Mouse (Mus musculus) kidney, embryonic 15.5 days (tissue): ENCODE results near the gene Ipo13. TPM values are rescaled to one million over a fixed set of nuclear protein-coding genes. Genes with fewer than 3 reads are reported as not detected.
A peak's percentile ranks its signal among the peaks of the same experiment; 100 is the strongest.

Experiments
- ATAC-seq: fragments of 200-750 bp; cut with Nextera tagmentation; replicated peaks from 2 replicates; pipeline ENCODE4 v1.8.0; 2017; ENCODE audit warnings: moderate TSS enrichment; ENCODE audit not compliant: low FRiP score
- H3K27ac ChIP-seq: fragments of 300-500 bp; sonication (generic); 2 replicates; pipeline ENCODE4 v1.5.1; 2015; ENCODE audit warnings: mild to moderate bottlenecking, inconsistent platforms
- H3K27me3 ChIP-seq: fragments of 300-500 bp; sonication (generic); 2 replicates; pipeline ENCODE4 v1.6.1; 2015; ENCODE audit warnings: inconsistent platforms
- H3K36me3 ChIP-seq: fragments of 300-500 bp; sonication (generic); 2 replicates; pipeline ENCODE4 v1.6.1; 2015; ENCODE audit warnings: inconsistent platforms
- H3K4me1 ChIP-seq: fragments of 300-500 bp; sonication (generic); 2 replicates; pipeline ENCODE4 v1.6.1; 2015; ENCODE audit warnings: inconsistent platforms
- H3K4me2 ChIP-seq: fragments of 300-500 bp; sonication (generic); 2 replicates; pipeline ENCODE4 v1.6.1; 2015; ENCODE audit warnings: moderate library complexity, mild to moderate bottlenecking, inconsistent platforms
- H3K4me3 ChIP-seq: fragments of 300-500 bp; sonication (generic); replicated peaks from 2 replicates; pipeline ENCODE4 v1.5.1; 2015; ENCODE audit warnings: mild to moderate bottlenecking, inconsistent platforms
- H3K9ac ChIP-seq: fragments of 300-500 bp; sonication (generic); 2 replicates; pipeline ENCODE4 v1.6.1; 2015; ENCODE audit warnings: mild to moderate bottlenecking, inconsistent platforms
- H3K9me3 ChIP-seq: fragments of 300-500 bp; sonication (generic); replicated peaks from 2 replicates; pipeline ENCODE4 v1.6.1; 2016; ENCODE audit warnings: inconsistent platforms
- WGBS: fragments of 180-500 bp; shearing (Covaris S2); methylation state at CpG from one replicate; pipeline ENCODE4 v1.1.7; 2015; ENCODE audit warnings: mixed read lengths; 5-methylcytosine and 5-hydroxymethylcytosine counted together
- polyA plus RNA-seq: library from polyadenylated mRNA; unstranded; fragments of >200 nt; fragmentation: Nextera tagmentation; extraction: Ambion mirVana; gene quantifications from 2 replicates; pipeline ENCODE4 v1.2.1, GENCODE M21; 2015

Gene Ipo13
- polyA plus RNA-seq, 1 experiment from 2014 or later, result 47.3 TPM

DNA sequence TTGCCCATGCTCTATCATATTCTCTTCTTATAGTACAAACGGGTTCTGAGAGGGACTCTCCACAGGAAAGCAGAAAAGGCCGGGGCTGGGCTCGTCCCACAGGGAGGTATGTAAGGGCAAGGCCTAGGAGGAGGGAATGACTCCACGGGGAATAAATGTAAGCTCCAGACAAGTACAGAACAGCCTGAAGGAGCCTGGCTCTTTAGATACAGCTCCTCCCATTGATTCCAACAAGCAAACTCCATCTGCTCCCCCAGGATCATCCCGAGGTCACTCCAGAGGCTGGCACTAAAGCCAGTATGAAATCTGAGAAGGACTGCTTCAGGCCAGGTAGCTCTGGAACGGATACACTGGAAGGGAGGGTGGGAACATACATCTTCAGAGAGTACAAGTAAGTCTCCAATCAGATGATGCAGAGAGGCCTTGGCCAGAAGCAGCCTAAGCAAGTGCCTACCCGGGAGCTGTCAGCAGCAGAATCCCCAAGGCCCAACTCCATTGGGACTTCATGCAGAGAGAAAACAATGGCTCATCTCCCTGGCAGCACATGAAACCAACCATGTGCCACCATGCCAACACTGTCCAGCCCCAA lies 2.0 kb downstream of the Ipo13 start:
- no peak overlapping the region for H3K9ac ChIP-seq
- no peak overlapping the region; the same call in 1 of the 2 replicates for H3K4me3 ChIP-seq

DNA sequence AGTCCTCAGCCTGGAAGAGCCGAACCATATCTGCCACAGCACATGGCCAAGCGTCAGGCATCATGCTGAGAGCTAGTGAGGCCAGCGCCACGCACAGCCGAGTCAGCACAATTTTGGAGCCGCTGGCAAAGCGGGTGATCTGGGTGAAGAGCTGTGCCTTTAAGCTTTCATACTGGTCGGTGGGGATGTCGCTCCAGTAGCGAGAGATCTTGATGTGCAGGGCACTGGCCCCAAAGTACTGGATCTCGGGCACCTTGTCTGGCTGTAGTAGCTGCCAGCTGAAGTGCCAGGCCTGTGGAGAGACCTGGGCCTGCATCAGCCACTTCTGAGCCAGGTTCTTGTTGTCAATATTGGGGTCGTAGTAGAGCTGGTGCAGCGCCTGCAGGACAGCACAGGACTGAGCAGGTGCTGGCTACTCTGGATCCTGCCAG lies 2.7 kb downstream of the Ipo13 start:
- WGBS, result 94% methylated on average over 13 of the region's 13 CpGs
- peak overlapping the region; percentile 95; the same call in 1 of the 2 replicates for H3K4me2 ChIP-seq
- no peak overlapping the region; the same call in 1 of the 2 replicates for H3K4me3 ChIP-seq
- peaks cover 36% of the 10 kb centered on the region for H3K4me1 ChIP-seq
- H3K27ac ChIP-seq, result no peak overlapping the region
- no peak for ATAC-seq
- H3K27me3 ChIP-seq, result no peaks in the 10 kb centered on the region
- no peak overlapping the region for H3K9ac ChIP-seq
- H3K36me3 ChIP-seq, result peaks cover 43% of the 10 kb centered on the region
- no peaks in the 10 kb centered on the region for H3K9me3 ChIP-seq

More for the DNA sequence above, 2.0 kb downstream of the Ipo13 start:
- H3K27me3 ChIP-seq, result no peaks in the 10 kb centered on the region
- no peaks in the 10 kb centered on the region for H3K9me3 ChIP-seq
- H3K4me2 ChIP-seq, result peak overlapping the region; percentile 95
- no peak for ATAC-seq
- H3K36me3 ChIP-seq, result peaks cover 39% of the 10 kb centered on the region
- 48% methylated on average over 7 of the region's 7 CpGs for WGBS
- H3K4me1 ChIP-seq, result peaks cover 36% of the 10 kb centered on the region
- H3K27ac ChIP-seq, result no peak overlapping the region

DNA sequence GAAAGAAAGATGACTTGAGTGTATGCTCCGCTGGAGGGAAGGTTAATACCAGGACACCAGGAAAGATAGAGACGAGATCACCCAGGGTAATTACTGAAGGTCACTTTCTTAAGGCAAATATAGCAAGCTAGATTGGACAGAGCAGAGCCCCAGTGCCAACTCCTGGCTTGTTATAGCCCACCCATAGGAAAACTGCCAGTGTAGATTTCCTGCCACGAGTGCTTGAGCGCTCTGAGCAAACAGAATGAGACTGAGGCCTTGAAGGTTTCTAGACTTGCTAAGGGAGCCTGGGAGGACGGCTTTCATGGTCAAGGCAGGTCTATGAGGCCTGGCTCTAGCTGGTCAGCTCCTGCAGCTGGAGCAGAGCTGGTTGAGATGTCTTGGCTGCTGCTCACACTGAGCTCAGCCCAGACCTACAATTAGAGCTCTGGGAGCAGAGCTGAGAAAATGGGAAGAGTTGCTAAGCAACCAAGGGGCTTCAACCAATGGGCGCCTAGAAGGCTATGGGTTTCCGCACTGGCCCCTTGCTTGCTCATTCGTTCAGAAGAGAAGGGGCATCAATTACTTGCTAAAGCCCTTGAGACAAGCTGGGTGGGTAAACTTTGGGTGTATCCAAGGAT lies 5.9 kb downstream of the Ipo13 start:
- ATAC-seq, result no peak
- no peaks in the 10 kb centered on the region for H3K27me3 ChIP-seq
- no peak overlapping the region for H3K9ac ChIP-seq
- H3K27ac ChIP-seq, result no peak overlapping the region
- no peak overlapping the region for H3K4me2 ChIP-seq
- WGBS, result 76% methylated on average over 8 of the region's 8 CpGs
- H3K9me3 ChIP-seq, result no peaks in the 10 kb centered on the region
- H3K36me3 ChIP-seq, result peaks cover 70% of the 10 kb centered on the region
- peaks cover 22% of the 10 kb centered on the region for H3K4me1 ChIP-seq
- H3K4me3 ChIP-seq, result no peak overlapping the region

DNA sequence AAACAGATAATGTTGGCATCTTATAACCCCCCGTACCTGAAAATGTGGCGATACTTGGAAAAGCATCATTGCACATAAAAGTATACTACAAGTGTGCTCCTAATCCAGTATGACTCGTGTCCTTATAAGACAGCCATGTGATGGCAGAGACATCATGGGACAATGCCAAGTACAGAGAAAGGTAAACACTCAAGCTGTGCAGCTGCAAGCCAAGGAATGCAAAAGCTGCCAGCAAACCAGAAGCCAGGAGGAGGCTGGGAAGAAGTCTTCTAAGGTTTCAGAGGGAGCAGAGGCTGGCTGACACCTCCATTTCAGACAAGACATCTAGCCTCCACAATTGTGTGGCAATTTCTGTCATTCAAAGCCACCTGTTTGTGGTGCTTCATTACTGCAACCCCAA lies 8.6 kb downstream of the Ipo13 start:
- Histone ChIP-seq H3K9ac (no peak overlapping the region), H3K27me3 (no peaks in the 10 kb centered on the region), H3K4me3 (no peak overlapping the region), H3K36me3 (peaks cover 85% of the 10 kb centered on the region), H3K4me1 (peaks cover 8% of the 10 kb centered on the region; the same call in 1 of the 2 replicates), H3K4me2 (no peak overlapping the region), H3K27ac (no peak overlapping the region), H3K9me3 (no peaks in the 10 kb centered on the region)
- WGBS, result 86% methylated on average over 3 of the region's 3 CpGs
- ATAC-seq, result no peak

DNA sequence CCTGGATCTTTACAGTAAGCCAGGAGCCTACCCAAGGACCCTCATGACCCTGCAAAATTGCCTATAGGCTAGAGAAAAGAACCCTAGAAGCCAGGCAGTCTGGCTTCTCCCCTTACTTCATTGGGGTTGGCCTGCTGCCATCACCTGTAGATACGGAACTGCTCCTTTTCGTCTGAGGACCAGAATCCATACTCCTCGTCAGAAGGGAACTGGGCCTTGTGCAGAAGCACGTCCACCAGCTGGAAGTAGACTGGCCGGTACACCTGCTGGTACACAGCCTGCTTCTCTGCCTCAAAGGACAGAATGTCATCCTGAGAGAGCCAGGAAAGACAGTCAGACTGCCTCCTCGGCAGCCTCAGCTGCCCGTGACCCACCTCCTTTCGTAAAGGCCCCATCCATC lies 10.0 kb downstream of the Ipo13 start:
- 91% methylated on average over 8 of the region's 8 CpGs for WGBS
- no peak for ATAC-seq
- no peak overlapping the region for H3K4me2 ChIP-seq
- peaks cover 5% of the 10 kb centered on the region; the same call in 1 of the 2 replicates for H3K4me1 ChIP-seq
- peaks cover 85% of the 10 kb centered on the region for H3K36me3 ChIP-seq
- H3K27ac ChIP-seq, result no peak overlapping the region
- H3K27me3 ChIP-seq, result no peaks in the 10 kb centered on the region
- H3K4me3 ChIP-seq, result no peak overlapping the region
- no peak overlapping the region for H3K9ac ChIP-seq
- H3K9me3 ChIP-seq, result no peaks in the 10 kb centered on the region

DNA sequence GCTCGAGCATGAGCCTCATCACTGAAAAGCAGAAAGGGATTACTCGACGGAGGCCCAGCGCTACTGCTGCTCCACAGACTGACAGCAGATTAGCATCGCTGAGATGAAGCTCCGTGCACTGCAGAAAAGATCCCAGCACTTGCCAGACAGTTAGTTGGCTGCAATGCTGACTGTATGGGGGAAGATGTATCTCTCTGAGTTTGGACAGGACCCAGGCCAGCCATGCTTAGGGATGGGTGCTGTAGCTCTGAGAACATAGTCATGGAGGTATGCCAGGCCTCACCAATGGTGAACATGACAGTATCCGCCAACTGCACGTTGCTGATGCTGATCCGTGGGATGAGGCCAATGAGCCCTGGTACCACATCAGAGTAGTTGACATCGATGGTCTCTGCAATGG lies 10.7 kb downstream of the Ipo13 start:
- WGBS, result 92% methylated on average over 10 of the region's 10 CpGs
- Histone ChIP-seq H3K27ac (no peak overlapping the region), H3K4me2 (no peak overlapping the region), H3K4me3 (no peak overlapping the region), H3K36me3 (peaks cover 88% of the 10 kb centered on the region), H3K9ac (no peak overlapping the region), H3K4me1 (peaks cover 2% of the 10 kb centered on the region; the same call in 1 of the 2 replicates), H3K9me3 (no peaks in the 10 kb centered on the region), H3K27me3 (no peaks in the 10 kb centered on the region)
- no peak for ATAC-seq

DNA sequence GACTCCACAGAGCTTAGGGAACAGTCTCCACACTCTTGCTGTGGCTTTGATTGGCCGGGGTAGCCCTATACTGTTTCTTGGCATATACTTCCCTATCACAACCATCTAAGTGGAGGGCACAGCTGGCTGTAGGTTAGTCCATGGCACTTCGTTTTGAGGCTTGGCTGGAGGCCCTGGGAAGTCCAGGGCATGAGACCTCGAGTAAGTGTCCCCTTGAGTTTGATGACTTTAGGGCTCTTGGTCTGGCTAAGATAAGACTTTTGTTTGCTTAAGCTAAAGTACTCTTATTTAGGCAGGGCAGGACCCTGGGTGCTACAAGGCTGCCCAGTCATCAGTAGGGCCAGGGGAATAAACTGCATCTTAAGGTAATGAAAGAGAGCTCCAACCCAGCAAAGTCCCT lies 16.7 kb downstream of the Ipo13 start:
- H3K27me3 ChIP-seq, result no peaks in the 10 kb centered on the region
- peaks cover 93% of the 10 kb centered on the region for H3K36me3 ChIP-seq
- no peak overlapping the region for H3K4me3 ChIP-seq
- no peaks in the 10 kb centered on the region for H3K4me1 ChIP-seq
- WGBS, result 81% methylated on average over 3 of the region's 3 CpGs
- no peak overlapping the region for H3K9ac ChIP-seq
- no peak for ATAC-seq
- H3K9me3 ChIP-seq, result no peaks in the 10 kb centered on the region
- H3K27ac ChIP-seq, result no peak overlapping the region
- no peak overlapping the region for H3K4me2 ChIP-seq

DNA sequence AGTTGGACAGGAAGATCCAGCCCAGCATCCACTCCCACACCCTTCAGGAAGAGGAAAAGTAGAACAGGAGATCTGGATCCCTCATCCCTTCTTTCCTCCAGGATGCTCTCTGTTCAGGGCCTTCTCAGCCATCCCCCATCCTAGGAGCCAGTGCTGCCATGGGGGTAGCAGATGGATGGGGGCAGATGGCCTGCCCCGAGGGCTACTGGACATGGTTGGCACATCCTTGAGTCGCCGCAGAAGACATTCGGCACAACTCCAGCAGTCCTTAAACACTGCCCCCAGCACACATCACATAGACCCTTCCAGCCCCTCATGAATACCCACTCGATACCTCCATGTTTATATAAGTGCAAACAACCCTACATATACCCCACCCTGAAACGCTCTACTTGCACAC lies 18.8 kb downstream of the Ipo13 start:
- WGBS, result 97% methylated on average over 6 of the region's 6 CpGs
- Histone ChIP-seq H3K4me2 (no peak overlapping the region), H3K9ac (no peak overlapping the region), H3K36me3 (peaks cover 72% of the 10 kb centered on the region), H3K4me3 (no peak overlapping the region), H3K9me3 (no peaks in the 10 kb centered on the region), H3K4me1 (peaks cover 9% of the 10 kb centered on the region), H3K27ac (no peak overlapping the region), H3K27me3 (no peaks in the 10 kb centered on the region)
- no peak for ATAC-seq

DNA sequence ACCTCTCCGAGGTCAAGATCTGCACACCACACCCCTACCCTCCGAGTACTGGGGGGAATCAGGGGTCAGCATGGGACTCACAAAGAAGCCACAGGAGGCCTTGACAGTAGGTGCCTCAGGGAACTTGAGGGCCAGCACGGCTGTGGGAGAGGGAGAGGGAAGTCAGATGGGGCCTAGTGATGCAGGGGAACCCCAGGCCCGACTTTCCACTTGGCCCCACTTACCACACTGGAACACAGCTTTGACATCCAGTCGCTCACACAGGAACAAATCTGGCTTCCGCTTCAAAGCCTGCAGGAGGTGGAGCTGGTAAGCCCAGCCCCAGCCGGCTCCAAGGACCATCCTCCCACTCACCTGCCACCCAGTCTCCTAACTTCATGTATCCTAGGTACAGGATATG lies 19.5 kb downstream of the Ipo13 start:
- no peak for ATAC-seq
- H3K27ac ChIP-seq, result no peak overlapping the region
- H3K4me1 ChIP-seq, result peaks cover 14% of the 10 kb centered on the region
- no peak overlapping the region for H3K4me3 ChIP-seq
- H3K36me3 ChIP-seq, result peaks cover 67% of the 10 kb centered on the region
- WGBS, result 80% methylated on average over 7 of the region's 7 CpGs
- no peak overlapping the region for H3K4me2 ChIP-seq
- no peak overlapping the region for H3K9ac ChIP-seq
- no peaks in the 10 kb centered on the region for H3K27me3 ChIP-seq
- no peaks in the 10 kb centered on the region for H3K9me3 ChIP-seq

DNA sequence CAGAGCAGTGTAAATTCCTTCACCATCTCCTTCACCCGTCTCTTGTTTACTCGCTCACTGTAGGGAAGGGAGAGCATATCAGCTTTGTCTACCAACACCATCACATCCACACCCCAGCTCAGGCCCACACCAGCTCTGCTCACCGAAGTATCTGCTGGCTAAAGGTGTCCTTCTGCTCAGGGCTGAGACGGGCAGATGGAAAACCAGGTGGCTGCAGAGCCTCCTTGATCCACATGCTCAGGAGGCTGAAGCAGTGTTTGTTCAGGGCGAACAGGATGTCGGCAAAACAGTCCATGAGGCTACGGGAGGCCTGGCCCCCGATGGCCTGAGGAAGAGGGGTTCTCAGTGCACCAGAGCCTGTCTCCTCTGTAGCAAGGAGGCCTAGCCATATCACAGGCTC lies 20.2 kb downstream of the Ipo13 start:
- WGBS, result 88% methylated on average over 8 of the region's 8 CpGs
- H3K36me3 ChIP-seq, result peaks cover 67% of the 10 kb centered on the region
- H3K4me2 ChIP-seq, result no peak overlapping the region
- H3K27ac ChIP-seq, result no peak overlapping the region
- H3K9ac ChIP-seq, result no peak overlapping the region
- no peak overlapping the region for H3K4me3 ChIP-seq
- no peaks in the 10 kb centered on the region for H3K27me3 ChIP-seq
- peaks cover 14% of the 10 kb centered on the region for H3K4me1 ChIP-seq
- no peak for ATAC-seq
- no peaks in the 10 kb centered on the region for H3K9me3 ChIP-seq

DNA sequence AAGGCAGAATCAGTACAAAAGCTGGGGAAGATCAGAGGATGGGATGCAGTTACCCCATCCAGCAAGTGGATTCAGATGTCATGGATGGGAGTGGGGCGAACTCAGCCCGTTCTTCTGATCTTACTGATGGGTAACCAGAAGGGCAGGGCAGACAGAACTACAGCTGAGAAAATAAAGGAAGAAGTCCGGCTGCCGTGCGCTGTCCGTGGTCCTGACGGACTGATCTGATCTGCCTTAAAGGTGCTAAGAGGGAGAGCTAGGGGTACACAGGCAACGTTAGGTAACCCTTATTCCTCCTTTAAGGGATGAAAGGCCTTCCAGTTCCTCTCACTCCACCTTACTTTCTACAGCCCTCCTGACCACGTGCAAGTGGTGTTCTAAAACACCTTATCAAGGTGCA lies 21.4 kb downstream of the Ipo13 start:
- no peak overlapping the region for H3K9ac ChIP-seq
- H3K4me3 ChIP-seq, result no peak overlapping the region
- no peaks in the 10 kb centered on the region for H3K9me3 ChIP-seq
- no peaks in the 10 kb centered on the region for H3K27me3 ChIP-seq
- ATAC-seq, result no peak
- H3K27ac ChIP-seq, result no peak overlapping the region
- WGBS, result 13% methylated on average over 9 of the region's 9 CpGs
- H3K4me1 ChIP-seq, result peaks cover 14% of the 10 kb centered on the region
- H3K36me3 ChIP-seq, result peaks cover 63% of the 10 kb centered on the region
- H3K4me2 ChIP-seq, result no peak overlapping the region

DNA sequence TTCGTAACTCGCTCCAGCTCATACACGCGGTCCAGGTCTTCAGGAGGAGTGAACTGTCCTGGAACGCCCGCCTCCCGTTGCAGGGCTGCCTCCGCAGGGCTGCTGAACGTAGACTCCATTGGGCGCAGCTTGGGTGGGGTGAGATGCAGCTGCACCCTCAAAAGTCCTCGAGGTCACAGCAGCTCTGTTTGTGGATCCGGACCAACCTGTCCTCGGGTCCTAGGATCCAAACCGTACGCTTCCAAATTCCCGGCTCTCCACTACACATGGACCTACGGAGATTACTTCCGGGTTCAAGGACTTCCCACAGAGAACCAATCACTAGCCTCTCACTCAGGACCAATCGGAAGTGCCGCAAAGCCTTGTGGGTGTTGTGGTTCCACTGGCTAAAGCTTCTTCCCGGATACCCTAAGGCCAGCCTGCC lies 23.0 kb downstream of the Ipo13 start, which contains the start of gene Dph2:
TSS of gene Dph2 (minus strand) at position 295 of the 424 bp plus-strand sequence.
- WGBS, result under 1% methylated on average over 21 of the region's 21 CpGs
- H3K9ac ChIP-seq, result peak within 1 kb of the TSS; percentile 53
- ATAC-seq, result peak; percentile 80
- H3K36me3 ChIP-seq, result peaks cover 48% of the 10 kb centered on the region
- peak within 1 kb of the TSS; percentile 80 for H3K4me3 ChIP-seq
- no peaks in the 10 kb centered on the region for H3K27me3 ChIP-seq
- H3K4me1 ChIP-seq, result peaks cover 20% of the 10 kb centered on the region
- peak within 1 kb of the TSS; percentile 84 for H3K4me2 ChIP-seq
- H3K9me3 ChIP-seq, result no peaks in the 10 kb centered on the region
- H3K27ac ChIP-seq, result no peak within 1 kb of the TSS
